29 mouse cellular contexts compared by ENCODE assay signal in the genomic region with DNA sequence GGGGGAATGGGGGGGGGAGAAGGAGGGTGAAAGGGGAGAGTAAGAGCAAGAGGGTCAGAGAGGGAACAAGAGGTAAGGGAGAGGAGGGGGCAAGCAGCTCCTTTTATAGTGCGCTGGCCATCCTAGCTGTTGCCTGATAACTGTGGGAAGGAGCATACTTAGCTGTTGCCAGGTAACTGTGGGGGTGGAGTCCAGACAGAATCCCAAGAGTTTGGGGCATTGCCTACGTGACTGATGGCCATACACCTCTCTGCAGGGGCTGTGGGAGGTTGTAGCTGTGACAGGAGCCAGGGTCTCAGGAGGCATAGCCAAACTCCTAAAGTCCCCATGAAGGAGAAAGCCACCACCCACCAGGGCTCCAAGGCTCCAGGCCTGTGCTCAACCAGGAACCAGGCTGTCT. TPM values are rescaled to one million over a fixed set of nuclear protein-coding genes. Genes with fewer than 3 reads are reported as not detected.
DNase-seq lines count a peak whose midpoint lies in the region; ATAC-seq and TF ChIP-seq lines count a peak whose summit lies in the region.
"Had no signal": no experiment of that assay in that cellular context is flagged by ENCODE, and none has a peak within 500 bp of the region (broad histone marks: within the 10 kb centered on the region; RNA-seq: fewer than 3 reads in every experiment).

No protein-coding gene starts in this region.

- DNase-seq in heart, adult 11 months, result peak; percentile 88
- DNase-seq in heart, postnatal 25 days (ENCODE audit: low spot score), result no peak
- DNase-seq in ES-CJ7 (ENCODE audit: low read depth, low spot score) (peak; percentile 13), ZHBTc4 (ENCODE audit: low read depth, low spot score) (peak; percentile 42)
- DNase-seq in testis, postnatal 10 days (ENCODE audit: low spot score), result no peak
- no peak for DNase-seq in thymus, postnatal 10 days (ENCODE audit: low spot score in 2 of 2)
- DNase-seq: adrenal gland, adult 8-10 months; cerebellum, adult 2 months; cerebellum, postnatal 14 days; gastrocnemius, postnatal 10 days; heart, postnatal 10 days; lung, adult 18-20 months; lung, postnatal 4 days; right cerebral cortex, postnatal 25 days; thymus, adult 18-20 months; thymus, postnatal 36 days had no signal

- intact Hi-C loops in heart, postnatal 25 days (cut with DNase I), result loop anchor here (10.0 kb wide), 1 partner anchor 85 kb away; a partner anchor contains a TSS

- peaks cover 6% of the 10 kb centered on the region; the same call in 1 of the 2 replicates for H3K36me3 ChIP-seq in intestine, embryonic 15.5 days
- H3K36me3 ChIP-seq in intestine, postnatal 0 days (ENCODE audit: control insufficient read depth, insufficient read depth), result peaks cover 34% of the 10 kb centered on the region

- H3K27ac ChIP-seq in intestine, embryonic 15.5 days, result no peak overlapping the region
- H3K27ac ChIP-seq in intestine, postnatal 0 days (ENCODE audit: low read depth, low read length), result no peak overlapping the region
- H3K27ac ChIP-seq: forebrain, embryonic 12.5 days; heart, embryonic 13.5 days; hindbrain, embryonic 14.5 days; layer of hippocampus, adult 2 months; limb, embryonic 13.5 days; liver, embryonic 12.5 days; neural tube, embryonic 15.5 days had no signal

- 78% methylated on average over 2 of the region's 2 CpGs for WGBS in intestine, embryonic 15.5 days
- 79% methylated on average over 2 of the region's 2 CpGs for WGBS in intestine, postnatal 0 days

- H3K4me1 ChIP-seq in intestine, embryonic 15.5 days (replicated peaks), result no peaks in the 10 kb centered on the region
- H3K4me1 ChIP-seq in intestine, postnatal 0 days (replicated peaks; ENCODE audit: control insufficient read depth, insufficient read depth, low read length), result no peaks in the 10 kb centered on the region
- H3K4me1 ChIP-seq: forebrain, embryonic 12.5 days; liver, embryonic 12.5 days; neural tube, embryonic 15.5 days had no signal

- no peaks in the 10 kb centered on the region for H3K27me3 ChIP-seq in intestine, embryonic 15.5 days (replicated peaks)
- no peaks in the 10 kb centered on the region for H3K27me3 ChIP-seq in intestine, postnatal 0 days (replicated peaks; ENCODE audit: control insufficient read depth, insufficient read depth, low read length)
- H3K27me3 ChIP-seq: forebrain, embryonic 12.5 days; heart, embryonic 13.5 days; limb, embryonic 13.5 days; liver, embryonic 12.5 days; megakaryocyte, embryonic 14.5 days; neural tube, embryonic 15.5 days had no signal

- no peak overlapping the region for H3K4me2 ChIP-seq in intestine, embryonic 15.5 days (replicated peaks)
- H3K4me2 ChIP-seq in intestine, postnatal 0 days (replicated peaks; ENCODE audit: low read depth), result no peak overlapping the region; the same call in 1 of the 2 replicates
- H3K4me2 ChIP-seq: forebrain, embryonic 12.5 days; heart, embryonic 13.5 days; hindbrain, embryonic 14.5 days; limb, embryonic 13.5 days; liver, embryonic 12.5 days; neural tube, embryonic 15.5 days had no signal

- H3K9me3 ChIP-seq in intestine, embryonic 15.5 days, result no peaks in the 10 kb centered on the region
- no peaks in the 10 kb centered on the region for H3K9me3 ChIP-seq in intestine, postnatal 0 days (ENCODE audit: control insufficient read depth)
- H3K9me3 ChIP-seq: forebrain, embryonic 12.5 days; heart, embryonic 13.5 days; limb, embryonic 13.5 days; liver, embryonic 12.5 days; megakaryocyte, embryonic 14.5 days; neural tube, embryonic 15.5 days had no signal

- no peak for TF ChIP-seq CTCF in intestine, postnatal 0 days (IDR thresholded peaks at IDR 0.05; ENCODE audit: low read depth)

- ATAC-seq in intestine, embryonic 15.5 days, result 0 out of 2 replicates have a peak, but pooled peaks have one; percentile 10
- ATAC-seq in intestine, postnatal 0 days, result no peak
- ATAC-seq: liver, embryonic 12.5 days; lung, postnatal 0 days had no signal

- H3K4me3 ChIP-seq in intestine, embryonic 15.5 days (replicated peaks), result no peak overlapping the region
- no peak overlapping the region for H3K4me3 ChIP-seq in intestine, postnatal 0 days (ENCODE audit: low read depth, low read length)
- H3K4me3 ChIP-seq: erythroblast, embryonic 14.5 days; forebrain, embryonic 12.5 days; heart, embryonic 13.5 days; layer of hippocampus, adult 2 months; limb, embryonic 13.5 days; liver, embryonic 12.5 days; megakaryocyte, embryonic 14.5 days; neural tube, embryonic 15.5 days had no signal

- H3K9ac ChIP-seq in intestine, embryonic 15.5 days, result no peak overlapping the region
- no peak overlapping the region for H3K9ac ChIP-seq in intestine, postnatal 0 days (ENCODE audit: low read depth, low read length)
- H3K9ac ChIP-seq: forebrain, embryonic 12.5 days; heart, embryonic 13.5 days; hindbrain, embryonic 14.5 days; limb, embryonic 13.5 days; liver, embryonic 12.5 days; neural tube, embryonic 15.5 days had no signal

RNA-seq across cellular contexts. Expression of a gene that starts 34.3 kb away (rescaled TPM):
- total RNA-seq in heart, postnatal 25 days (2021), result not detected
- polyA plus RNA-seq in intestine, embryonic 15.5 days (2015; fragmentation: Nextera tagmentation; extraction: Ambion mirVana), result 15.4 and 18.5 TPM in 2 replicates
- polyA plus RNA-seq in intestine, postnatal 0 days (2015; fragmentation: Nextera tagmentation; extraction: Ambion mirVana), result 12.2 and 14.6 TPM in 2 replicates
- total RNA-seq: heart, postnatal 10 days had no signal
- polyA plus RNA-seq: erythroblast, embryonic 14.5 days; gonadal fat pad, adult 2 months; liver, embryonic 12.5 days had no signal

Comparison
In these comparisons a context has a peak if more than half of its experiments do, and no peak if none do; other contexts are left out.
1. DNase-seq: peak in heart, adult 11 months (single experiment), ES-CJ7 (single experiment) and ZHBTc4 (single experiment); none in heart, postnatal 25 days (single experiment), testis, postnatal 10 days (single experiment) and thymus, postnatal 10 days (0 of 2).